In the genomic region with DNA sequence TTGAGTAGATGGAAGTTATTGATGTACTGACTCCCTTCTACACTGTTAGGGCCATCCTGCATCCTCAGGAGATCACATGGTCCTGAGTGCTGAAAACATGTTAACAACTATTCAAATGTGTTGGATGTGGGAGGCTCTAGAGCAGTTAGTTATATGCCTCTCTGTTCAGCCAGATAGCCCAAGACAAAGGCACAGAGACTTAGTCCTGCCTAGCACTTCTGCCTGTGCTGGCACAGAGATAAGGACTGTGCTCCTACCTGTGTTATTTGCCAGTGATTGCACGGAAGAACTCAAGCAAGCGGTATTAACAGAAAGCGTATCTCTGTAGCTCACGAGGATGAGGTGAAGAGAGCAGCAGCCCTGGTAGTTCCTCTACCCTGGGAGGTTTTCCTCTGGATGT, we compare ENCODE assay signal across 16 mouse cellular contexts.
"Had no signal": no experiment of that assay in that cellular context is flagged by ENCODE, and none has a peak within 500 bp of the region (broad histone marks: within the 10 kb centered on the region; RNA-seq: fewer than 3 reads in every experiment).

No protein-coding gene starts in this region.

- H3K4me1 ChIP-seq: limb, embryonic 15.5 days; neural tube, embryonic 12.5 days had no signal

- ATAC-seq: midbrain, embryonic 15.5 days had no signal

- H3K27me3 ChIP-seq: limb, embryonic 15.5 days; midbrain, embryonic 12.5 days; midbrain, embryonic 15.5 days; neural tube, embryonic 12.5 days had no signal

- H3K4me2 ChIP-seq: limb, embryonic 15.5 days; lung, embryonic 14.5 days; midbrain, embryonic 12.5 days; midbrain, embryonic 15.5 days; neural tube, embryonic 12.5 days had no signal

- H3K27ac ChIP-seq: limb, embryonic 15.5 days; midbrain, embryonic 12.5 days; midbrain, embryonic 15.5 days; neural tube, embryonic 12.5 days had no signal

- H3K4me3 ChIP-seq: limb, embryonic 15.5 days; midbrain, embryonic 12.5 days; midbrain, embryonic 15.5 days; neural tube, embryonic 12.5 days had no signal

- H3K36me3 ChIP-seq: limb, embryonic 15.5 days; midbrain, embryonic 12.5 days; midbrain, embryonic 15.5 days; neural tube, embryonic 12.5 days had no signal

- H3K9me3 ChIP-seq: limb, embryonic 15.5 days; midbrain, embryonic 12.5 days; midbrain, embryonic 15.5 days; neural tube, embryonic 12.5 days had no signal

- DNase-seq: lung, adult 18-20 months; lung, embryonic 14.5 days; lung, postnatal 10 days; lung, postnatal 4 days; retina, postnatal 1 day; right cerebral cortex, adult 18-20 months; right cerebral cortex, postnatal 25 days; right cerebral cortex, postnatal 4 days; spleen, adult 18-20 months; thymus, adult 18-20 months; thymus, postnatal 14 days; thymus, postnatal 36 days had no signal

- H3K9ac ChIP-seq: limb, embryonic 15.5 days; lung, embryonic 14.5 days; midbrain, embryonic 12.5 days; midbrain, embryonic 15.5 days; neural tube, embryonic 12.5 days had no signal
